Mouse (Mus musculus) ovary, adult 18-20 months (tissue): ENCODE results near the gene Chn2.

ENCODE experiments used
- DNase-seq: peaks from one replicate; pipeline ENCODE4 v3.0.0; 2022; ENCODE audit warnings: low spot score, mixed read lengths

Chn2 gene

DNA sequence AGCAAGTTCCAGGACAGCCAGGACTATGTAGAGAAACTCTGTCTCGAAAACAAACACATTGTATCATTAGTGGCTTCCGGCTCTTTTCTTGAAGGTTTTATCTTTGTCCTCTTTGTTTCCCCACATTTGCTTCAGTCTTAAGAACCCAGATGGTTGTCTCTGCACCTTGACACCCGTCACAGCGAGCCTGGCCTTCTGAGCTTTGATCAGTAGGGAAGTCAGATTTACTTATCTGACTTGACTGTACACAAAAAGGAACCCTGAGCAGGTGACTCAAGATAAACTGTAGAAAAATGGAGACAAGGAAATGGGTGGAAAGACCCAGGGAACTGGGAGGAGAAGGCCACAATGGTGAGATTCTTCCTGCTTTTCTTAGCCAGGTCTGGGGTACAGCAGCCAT lies 79.5 kb downstream of the Chn2 start:
- DNase-seq = no peak

DNA sequence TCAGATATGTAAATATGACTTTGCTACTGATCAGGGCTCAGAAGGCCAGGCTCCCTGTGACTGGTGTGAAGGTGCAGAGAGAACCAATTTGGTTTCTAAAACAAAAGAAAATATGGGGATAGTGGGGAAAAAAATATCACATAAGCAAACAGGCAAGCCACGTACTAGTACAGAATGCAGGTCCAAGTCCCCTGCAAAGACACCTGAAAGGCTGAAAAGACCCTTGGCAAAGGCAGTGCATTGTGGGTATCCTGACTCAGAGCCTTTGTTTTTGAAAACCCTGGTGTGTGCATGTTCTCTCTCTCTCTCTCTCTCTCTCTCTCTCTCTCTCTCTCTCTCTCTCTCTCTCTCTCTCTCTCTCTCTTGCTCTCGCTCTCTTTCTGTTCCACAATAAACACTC lies 80.1 kb downstream of the Chn2 start:
- DNase-seq = no peak

DNA sequence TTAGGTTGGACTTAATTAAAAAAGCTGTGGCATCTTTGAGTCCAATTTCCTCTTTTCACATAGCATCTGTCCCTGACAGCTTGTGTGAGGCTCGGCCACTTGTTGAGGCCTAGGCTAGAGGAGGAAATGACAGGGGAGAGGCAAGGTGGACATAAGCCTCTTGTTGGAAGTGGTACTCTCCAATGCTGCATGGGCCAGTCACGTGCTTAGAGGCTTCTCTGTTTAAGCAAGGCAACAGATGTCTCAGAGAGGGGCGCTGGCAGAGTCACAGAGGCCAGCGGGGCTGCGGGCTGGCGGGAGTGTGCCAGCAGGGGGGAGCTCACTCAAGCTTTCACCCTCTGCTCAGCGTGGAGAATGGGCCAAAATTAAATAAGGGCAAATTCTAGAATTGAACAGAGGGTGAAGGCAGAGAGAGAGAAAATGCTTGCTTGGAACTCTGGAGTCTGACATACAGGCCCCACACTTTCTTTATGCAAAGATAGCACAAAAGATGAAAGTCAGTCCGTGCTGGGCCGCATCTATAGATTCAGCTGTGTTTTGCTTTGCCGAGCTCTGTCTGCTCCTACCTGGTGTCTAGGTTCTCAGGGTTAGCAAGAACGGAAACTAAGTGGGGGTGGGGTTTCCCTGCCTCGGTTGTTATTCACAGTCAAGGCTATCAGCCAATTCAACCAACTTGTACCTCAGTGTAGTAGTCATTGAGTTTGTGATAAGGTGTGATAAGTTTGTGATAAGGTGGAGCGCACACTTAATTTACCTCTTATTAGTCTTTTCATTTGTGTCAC lies 80.7 kb downstream of the Chn2 start:
- no peak for DNase-seq

DNA sequence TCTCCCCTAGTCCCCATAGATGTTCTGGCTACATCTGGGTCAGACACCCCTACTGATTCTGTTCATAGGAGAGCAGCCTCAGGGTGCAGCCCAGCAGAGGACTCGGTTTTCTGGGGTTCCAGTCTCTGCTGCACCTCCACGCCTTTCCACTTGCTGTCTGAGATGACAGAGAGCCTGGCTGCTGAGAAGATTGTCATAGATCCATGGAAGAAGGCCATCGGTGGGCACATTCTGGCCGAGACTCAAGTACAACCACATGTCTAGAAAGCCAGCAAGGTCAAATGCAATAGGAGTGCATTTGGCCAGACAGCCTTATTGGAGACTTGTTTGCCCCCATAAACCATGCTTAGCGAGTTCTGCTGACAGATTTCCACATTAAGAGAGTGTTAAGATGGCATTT lies 81.5 kb downstream of the Chn2 start:
- no peak for DNase-seq

DNA sequence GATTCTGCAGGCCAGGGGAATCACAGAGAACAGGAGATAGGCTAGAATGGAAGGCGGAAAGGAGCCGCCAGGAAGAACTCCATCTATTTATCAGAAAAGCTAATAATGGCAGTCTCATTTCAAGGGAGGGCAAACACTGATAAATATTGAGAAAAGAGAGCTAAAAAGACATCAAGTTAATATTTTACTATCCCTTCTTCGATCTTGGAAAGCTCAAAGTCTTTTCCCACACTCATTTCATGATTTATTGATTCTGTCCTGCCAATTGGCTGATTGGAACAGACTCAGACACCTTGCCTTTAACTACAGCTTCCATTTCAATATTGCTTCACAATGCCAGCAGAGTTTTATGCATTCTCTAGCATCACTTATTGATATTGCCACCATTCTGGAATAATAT lies 85.2 kb downstream of the Chn2 start:
- no peak for DNase-seq

DNA sequence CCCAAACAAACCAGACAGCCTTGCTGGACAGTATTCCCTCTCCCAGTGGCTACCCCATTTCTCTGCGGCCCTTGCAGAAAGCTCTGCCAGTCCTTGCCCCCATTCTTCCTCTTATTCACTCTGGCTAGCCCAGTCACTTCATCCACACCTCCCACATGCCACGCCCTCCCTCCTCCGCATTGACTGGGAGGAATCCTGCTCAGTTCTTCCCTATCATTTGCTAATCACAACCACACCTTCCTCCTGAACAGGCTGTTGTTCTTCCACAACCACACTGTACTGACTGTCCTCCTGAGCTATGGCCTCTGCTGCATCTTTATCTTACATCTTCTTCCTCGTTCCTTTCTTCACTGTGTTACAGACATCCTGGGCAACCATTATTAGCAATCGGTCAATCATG lies 86.2 kb downstream of the Chn2 start:
- DNase-seq = no peak

DNA sequence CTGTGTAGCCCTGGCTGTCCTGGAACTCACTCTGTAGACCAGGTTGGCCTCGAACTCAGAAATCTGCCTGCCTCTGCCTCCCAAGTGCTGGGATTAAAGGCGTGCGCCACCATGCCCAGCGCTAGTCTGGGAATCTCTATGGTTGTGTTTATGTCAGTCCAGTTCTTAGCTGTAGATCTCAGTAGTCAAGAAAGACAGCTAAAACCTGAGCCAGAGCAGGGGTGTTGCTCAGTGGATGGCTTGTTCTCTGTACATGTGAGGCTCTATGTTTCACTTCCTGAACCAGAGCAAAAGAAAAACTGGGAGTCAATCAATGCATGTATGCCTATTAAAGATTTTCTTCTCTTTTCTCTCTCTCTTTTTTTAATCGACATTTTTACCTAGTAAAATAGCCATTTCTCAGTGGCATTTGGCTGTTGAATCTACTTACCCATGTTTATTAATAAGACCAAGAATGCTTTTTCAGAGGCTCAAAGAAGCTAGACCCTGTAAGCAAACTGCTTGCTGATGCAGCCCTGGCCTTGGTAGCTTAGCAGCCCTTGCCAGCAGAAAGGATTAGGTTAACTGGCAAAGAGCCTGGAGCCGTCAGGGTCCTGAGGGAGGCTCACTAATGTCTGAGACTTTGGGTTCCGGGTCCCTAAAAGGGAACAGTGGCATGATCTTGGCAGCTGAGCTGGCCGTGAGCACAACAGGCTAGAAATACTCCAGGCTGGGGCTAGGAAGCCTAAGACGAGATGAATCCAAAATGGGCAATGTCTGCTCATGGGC lies 87.1 kb downstream of the Chn2 start:
- DNase-seq = no peak

DNA sequence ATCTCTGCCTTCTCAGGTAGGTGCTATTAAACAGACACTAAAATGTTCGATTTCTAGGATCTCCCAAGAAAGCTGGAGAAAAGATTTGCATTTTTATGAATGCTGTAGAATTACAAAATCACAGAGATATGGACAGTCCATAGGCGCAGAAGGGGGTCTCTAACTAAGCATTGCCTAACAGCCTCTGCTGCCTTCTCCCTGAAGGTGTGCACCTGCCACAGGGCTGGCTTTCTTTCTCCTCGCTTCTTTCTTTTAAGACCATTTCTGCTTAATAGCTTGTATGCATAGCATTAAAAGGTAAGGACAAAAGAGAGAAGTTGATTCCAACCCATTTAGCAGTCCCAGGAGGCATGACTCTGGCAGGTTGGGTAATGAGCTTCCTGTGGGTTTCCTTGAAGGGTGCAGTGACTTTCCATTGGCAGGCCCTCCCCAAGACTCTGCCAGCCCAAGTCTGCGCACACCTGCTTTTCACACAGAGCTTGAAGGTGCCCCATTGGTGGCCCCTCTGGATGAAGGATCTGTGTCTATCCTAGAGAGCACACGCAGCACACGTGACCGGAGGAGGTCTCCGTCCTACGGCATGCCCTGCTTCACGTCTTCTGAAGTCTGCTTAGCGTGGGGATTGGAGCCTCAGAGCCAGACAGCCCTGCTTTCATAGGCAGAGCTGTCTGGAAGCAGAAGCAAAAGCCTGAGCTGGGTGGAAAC lies 87.8 kb downstream of the Chn2 start:
- DNase-seq = no peak

DNA sequence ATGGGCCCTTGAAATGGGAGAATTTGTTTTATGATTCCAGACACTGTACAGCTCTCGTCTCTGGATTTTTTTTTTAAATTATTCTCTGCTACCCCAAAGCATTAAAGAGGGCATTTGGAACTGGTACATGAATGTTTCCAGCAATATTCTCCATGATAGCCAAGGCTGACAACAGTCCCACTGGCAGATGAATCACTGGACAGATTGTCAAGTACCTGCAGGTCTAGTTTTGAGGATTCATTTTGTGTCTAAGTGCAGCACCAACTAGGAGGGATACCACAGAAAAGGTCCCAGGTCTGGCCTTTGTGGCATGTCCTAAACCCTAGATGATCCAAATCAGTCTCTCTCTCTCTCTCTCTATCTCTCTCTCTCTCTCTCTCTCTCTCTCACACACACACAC lies 89.3 kb downstream of the Chn2 start:
- no peak for DNase-seq

DNA sequence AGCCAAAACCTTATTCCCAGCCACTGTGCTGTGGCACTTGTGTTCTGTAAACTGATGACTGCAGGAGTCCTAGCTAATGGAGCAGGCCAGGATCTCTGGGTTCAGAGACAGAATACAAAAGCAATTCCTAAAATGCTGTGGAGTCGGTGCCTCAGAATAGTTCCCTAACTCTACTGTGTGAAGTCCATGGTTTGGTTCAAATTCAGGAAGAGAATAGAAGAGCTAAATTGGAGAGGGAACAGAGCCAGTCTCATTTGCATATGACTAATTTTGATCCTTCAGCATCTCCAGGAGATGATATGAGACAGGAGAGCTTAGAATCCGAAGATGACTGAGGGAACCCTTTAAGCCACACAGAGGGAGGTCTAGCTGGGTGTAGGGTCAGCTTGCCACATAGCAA lies 90.2 kb downstream of the Chn2 start:
- no peak for DNase-seq

DNA sequence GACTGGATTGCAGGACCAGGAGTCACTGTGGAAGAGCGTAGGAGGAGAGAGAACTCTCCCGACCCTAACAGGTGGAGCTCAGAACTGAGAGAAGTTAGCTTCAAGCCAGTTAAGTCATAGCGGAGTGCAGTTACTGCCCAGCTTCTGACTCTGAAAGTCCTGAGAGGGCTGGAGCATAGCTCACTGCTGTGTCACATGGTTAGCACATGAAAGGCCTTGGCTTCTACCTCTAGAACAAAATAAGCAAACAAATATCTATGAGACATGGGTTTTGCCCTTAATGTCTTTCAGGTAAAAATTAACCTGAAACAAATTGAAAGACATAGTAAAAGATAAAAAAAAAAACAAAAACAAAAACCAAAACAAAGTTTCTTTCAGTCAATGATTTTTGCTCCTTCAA lies 91.5 kb downstream of the Chn2 start:
- no peak for DNase-seq

DNA sequence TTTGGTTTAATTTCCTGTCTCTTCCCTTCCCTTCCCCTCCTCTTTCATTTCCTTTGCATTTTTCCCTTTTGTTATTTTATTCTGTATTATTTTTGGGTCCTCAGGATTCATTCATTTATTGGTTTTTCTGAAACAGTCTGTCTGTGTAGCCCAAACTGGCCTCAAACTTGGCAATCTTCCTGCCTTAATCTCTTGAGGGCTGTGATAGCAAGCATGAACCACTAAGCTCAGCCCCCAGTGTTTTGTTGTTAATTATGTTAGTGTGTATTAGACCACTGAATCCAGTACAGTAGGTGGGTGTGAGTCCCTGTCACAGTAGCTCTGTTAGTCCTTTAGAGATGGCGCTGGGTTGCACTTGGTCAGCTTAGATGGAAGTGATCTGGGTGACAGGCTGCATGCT lies 93.2 kb downstream of the Chn2 start:
- no peak for DNase-seq

DNA sequence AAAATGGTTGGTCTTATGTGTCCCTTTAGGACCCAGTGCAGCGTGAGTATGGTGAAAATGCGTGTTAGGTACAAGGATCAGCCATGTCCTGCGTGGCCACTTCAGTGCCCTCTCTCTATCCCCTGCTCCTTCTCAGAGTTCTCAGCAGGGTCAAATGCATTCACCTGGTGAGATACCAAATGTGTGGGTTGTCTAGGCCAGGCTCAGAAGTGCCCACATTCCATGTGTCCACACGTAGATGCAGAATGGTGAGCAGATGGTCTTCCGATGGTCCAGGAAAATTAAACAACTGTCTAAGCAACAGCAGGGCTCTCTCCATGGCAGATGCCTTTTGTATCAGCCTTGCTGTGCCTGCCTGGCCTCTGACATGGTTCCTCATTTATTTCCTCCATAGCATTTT lies 93.9 kb downstream of the Chn2 start:
- DNase-seq = no peak

DNA sequence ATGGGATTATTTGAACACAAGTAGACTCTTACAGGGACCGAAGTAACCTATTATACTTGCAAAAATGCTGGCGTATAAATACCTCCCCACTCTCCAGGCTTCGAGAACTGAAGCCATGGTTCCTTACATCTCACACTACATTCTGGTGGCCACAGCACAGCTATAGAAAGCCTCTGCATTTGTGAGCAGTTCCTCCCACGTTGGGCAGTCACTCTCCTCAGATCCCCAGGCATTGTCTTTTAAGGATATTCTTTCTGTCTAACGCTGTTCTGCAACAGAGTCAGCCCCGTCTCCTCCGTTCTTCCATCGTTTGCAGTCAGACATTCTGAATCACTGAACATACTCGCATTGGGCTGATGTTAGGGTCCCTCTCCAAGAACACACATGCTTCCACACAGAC lies 98.8 kb downstream of the Chn2 start:
- DNase-seq = no peak

DNA sequence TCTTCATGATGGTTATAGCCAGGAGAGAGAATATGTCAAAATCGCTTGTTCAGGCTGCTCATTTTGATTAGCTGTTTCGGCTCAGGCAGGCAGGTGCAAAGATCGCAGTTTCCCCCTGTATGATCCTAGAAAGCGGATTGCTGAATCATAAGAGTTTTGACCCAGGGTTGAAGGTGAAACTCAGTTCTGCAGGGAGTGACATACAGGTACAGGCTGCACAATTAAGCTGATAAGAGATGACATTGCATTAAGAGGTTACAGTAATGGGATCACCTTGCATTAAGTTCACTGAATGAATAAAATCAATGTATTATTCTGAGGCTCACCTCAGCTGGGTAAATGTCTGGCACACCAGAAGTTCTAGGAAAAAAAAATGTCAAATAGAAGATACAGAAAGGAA lies 101.1 kb downstream of the Chn2 start:
- DNase-seq = no peak

DNA sequence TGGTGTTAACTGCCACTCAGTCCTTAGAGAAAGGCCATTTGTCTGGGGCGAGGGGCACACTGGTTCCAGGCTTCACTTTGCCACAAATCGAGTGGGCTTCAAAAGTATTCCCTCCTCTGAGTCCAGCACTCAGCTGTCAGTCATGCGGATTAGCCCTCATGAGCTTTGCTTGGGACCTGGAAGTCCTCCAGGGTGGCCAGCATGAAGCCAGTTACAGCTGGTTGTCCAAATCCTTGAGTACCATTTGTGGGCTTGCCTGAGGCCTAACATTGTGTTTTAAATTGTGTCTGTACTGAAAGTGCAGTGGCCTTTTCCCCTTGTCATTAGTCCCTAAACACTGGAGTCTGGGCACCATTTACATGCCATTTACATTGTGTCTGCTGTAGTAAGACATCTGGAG lies 101.8 kb downstream of the Chn2 start:
- no peak for DNase-seq

DNA sequence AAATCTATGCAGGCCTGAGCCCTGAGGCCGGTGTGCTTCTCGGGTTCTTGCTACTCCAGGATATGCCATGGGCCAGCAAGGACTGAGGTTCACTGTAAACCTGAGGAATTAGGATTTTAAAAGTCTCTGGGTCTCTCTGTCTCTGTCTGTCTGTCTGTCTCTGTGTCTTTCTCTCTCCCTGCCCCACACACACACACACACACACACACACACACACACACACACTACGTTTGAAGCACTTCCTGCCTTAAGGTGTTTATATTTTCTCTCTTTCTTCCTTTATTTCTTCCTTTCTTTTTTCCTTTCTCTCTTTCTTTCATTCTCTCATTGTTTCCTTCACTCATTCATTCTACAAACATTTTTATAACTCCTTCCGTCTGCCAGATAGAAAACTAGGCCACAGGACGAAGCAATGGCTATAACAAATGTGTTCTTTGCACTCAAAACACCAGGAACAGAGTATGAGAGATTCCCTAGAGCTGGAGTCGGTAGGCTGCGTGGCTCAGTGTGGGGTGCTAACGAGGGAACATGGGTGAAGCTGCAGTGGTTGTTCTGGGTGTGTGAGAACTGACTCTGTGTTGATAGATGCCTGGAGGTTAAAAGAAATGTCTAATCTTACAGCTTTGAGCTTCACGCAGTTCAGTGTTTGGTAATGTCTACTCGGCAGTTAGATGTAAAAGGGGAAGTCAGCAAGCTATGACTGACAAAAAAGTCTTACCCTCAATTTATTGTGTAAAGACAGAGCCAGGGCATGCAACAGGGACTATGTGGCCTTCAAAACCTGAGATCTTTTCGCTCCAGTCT lies 103.7 kb downstream of the Chn2 start:
- no peak for DNase-seq

DNA sequence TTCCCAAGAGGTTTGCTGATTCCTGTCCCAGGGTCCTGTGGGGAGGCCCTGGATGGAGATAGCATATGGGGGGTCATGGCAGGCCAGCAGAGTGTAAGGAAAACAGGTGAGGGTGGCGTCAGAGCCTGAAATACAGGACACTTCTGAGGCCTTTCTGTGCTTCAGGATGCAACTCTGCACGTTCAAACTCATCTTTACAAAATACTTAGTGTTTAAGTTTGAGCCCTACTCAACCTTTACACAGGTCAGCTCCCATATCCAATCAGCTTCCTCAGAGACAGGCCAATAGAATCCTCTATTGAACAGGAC lies 104.3 kb downstream of the Chn2 start:
- no peak for DNase-seq

DNA sequence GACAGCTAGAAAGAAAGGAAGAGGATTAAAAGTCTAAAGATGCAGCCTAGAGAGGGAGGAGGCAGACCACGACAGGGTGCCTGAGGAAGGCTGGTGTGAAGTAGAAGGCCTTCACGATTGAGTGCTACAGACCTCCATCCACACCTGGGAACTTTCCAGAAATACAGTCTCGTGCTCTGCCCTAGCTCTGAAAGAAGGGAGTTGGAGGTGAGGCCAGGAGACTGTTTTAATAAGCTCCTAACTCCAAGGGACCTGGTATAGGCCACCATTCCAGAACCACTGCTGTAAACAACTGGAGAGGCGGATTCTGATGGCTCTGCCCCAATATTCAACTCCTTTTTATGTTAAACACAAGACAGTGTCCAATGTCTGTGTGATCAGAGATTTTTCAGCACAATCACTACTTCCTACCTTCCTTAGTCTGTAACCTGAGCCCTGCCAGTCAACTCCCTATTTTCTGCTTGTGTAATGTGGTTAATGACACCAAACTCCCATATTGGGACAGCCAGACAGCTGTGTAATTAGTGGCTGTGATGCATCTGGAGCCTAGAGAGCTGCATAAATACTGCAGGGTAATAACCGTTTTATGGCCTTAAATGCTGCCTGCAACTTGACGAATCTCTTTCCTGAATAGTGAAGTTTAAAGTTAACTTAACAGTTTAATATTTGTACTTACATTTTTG lies 109.6 kb downstream of the Chn2 start:
- no peak for DNase-seq

DNA sequence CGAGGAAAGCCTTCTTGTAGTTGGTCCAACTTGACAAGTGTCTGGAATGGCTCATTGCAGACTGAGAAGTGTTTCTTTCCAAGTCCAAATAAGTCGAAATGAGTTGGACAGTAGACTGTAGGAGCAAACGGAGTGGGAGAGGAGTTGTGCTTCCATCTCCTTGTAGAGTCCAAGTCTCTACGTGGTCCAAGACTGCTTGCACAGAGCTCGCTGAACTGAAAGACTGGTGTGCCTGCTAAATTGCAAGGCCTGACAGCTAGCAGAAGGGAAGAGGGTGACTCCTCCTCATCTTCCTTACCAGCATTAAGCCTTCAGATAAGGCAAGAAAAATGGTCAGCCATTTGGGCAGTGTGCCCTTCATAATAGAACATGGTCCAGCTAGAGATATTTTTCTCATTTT lies 111.5 kb downstream of the Chn2 start:
- peak; percentile 12 for DNase-seq

DNA sequence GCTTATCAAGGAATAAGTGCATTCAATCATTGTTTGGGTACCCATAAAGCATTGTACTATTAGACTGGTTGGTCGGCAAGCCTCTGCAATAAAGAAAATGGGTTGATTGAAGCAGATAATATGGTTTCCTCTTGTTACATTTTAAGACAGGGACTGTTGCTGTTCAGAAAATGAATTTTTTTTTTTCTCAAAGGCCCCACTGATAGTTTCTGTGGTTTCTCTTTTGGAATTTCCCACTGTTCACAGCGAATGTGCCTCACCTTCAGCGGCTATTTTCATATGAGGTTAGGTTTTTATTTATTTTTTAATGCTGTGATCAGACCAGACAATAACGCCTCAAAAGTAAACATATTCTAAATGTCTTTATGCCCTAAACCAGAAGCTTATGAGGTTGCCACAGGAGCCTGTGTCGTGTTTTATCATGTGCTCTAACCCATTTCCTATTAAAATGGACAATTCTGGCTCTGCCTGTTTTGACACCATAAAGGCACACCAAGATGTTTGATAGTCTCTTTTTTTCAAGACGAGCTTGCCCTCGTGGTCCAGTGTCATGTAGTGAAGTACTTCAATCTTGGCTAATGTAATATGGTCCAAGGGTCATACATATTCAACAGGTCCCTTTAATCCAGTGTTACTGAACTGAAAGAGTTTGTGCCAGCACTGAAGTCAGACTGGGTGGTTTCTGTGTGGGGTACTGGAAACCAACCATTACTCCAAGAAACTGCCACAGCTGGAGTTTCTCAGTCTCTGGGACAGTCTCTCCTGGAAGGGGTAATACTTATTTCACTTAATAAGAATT lies 112.3 kb downstream of the Chn2 start:
- no peak for DNase-seq
